Mouse (Mus musculus) C2C12 (cell line): ENCODE data around the gene Crispld2.

Experiments
- CEBPB ChIP-seq: IDR thresholded peaks from one replicate; pipeline ENCODE4 v1.6.1; 2011; ENCODE audit warnings: low read depth, mild to moderate bottlenecking, control low read depth, moderate library complexity
- CTCF ChIP-seq: IDR thresholded peaks from one replicate; pipeline ENCODE4 v1.5.1; 2011; ENCODE audit not compliant: control insufficient read depth, insufficient read depth, insufficient read length
- MAX ChIP-seq: IDR thresholded peaks from one replicate; pipeline ENCODE4 v1.6.1; 2011; ENCODE audit warnings: mild to moderate bottlenecking, control low read depth
- MYOG ChIP-seq: IDR thresholded peaks from one replicate; pipeline ENCODE4 v1.6.1; 2011; ENCODE audit not compliant: control insufficient read depth, insufficient read length; ENCODE audit errors: extremely low read depth
- USF1 ChIP-seq: IDR thresholded peaks from one replicate; pipeline ENCODE4 v1.6.1; 2011; ENCODE audit warnings: low read depth, mild to moderate bottlenecking, control low read depth, moderate library complexity

DNA sequence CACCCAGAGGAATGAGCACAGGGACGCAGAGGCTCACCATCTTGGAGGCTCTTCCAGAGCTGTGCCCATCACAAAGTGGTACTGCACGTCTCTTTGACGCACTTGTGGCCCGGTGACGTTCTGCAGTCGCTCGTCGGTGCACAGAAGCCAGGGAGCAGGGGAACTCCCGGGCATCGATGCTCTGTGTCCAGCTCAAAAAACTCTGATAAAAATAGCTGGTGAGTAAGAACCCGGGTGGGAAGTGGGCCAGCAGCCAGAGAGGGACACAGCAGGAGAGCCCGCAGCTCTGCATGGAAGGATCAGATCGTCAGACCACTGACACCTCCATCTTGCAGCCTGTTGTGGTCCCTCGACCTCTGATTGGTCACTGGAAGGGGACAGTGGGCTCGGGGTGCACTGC lies 4.2 kb upstream of the Crispld2 start:
- TF ChIP-seq CTCF (no peak), MAX (no peak), CEBPB (no peak), MYOG (no peak), USF1 (no peak)
